Mouse (Mus musculus): ENCODE measurements around the gene Slc36a4. TPM values are rescaled to one million over a fixed set of nuclear protein-coding genes. Genes with fewer than 3 reads are reported as not detected.
A peak's percentile ranks its signal among the peaks of the same experiment; 100 is the strongest.

Gene Slc36a4
- total RNA-seq (2021), result 28.1 and 33.3 TPM in 2 replicates
- long read RNA-seq, experiment 1, full-length matches to known transcripts, result 8 of 14 reads
- long read RNA-seq, experiment 1, partial matches to known transcripts, result 0 of 14 reads
- long read RNA-seq, experiment 1, other reads (novel, unspliced or antisense), result 6 of 14 reads
- long read RNA-seq, experiment 2, full-length matches to known transcripts, result 5 of 5 reads
- long read RNA-seq, experiment 2, partial matches to known transcripts, result 0 of 5 reads
- long read RNA-seq, experiment 2, other reads (novel, unspliced or antisense), result 0 of 5 reads

GRCm38 (mm10) chr9:15709599-15710381, at the start of gene Slc36a4:
Slc36a4 (plus strand) TSS chr9:15709738.
- peak; percentile 90 for DNase-seq

DNA sequence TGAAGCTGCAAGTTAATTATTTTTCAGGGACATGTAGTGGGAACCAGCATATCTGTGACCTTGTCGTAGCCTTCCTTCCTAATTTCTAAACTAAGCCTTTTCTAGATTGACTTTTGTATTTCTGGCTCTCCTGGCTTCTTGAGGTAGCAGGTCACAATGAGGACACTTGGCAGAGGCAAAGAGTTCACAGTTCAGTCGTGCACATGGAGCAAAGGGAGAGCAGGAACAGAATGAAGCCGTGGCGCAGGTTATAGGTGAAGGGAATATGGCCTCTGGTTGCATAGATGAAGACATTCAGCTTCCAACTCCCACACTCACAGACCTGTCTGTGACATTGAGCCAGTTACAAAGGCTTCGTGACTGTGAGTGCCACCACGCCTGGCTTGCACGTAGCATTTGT, 44.9 kb upstream of the Slc36a4 start:
- DNase-seq, result no peak

GRCm38 (mm10) chr9:15669452-15669851, 40.1 kb upstream of the Slc36a4 start:
- no peak for DNase-seq

DNA sequence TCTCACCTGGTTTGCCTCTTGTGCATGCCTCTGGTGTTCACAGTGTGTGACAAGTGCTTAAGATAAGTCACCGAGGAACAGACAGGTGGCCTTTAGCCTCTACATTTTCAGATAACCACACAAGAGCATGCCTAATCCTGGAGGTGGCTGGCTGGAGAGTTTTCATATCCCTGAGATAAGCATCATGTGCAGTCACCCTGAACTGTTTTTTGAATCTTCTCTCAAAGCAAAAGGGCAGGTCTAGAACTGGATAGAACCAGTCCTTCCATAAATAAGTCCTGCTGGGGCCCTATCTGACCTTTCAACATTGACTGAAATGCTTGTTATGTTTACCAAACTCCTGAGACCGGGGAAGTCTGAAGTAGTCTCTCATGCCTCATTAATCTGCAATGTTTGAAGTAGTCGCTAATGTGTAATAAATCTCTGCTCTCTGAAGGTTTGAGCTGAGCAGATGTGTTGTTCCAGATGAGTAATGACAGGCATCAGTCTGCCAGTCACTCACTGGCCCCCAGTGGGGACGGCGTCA, 39.5 kb upstream of the Slc36a4 start:
- no peak for DNase-seq

- DNase-seq, result no peak
These were observed 37.3 kb upstream of the Slc36a4 start for GRCm38 (mm10) chr9:15672251-15672650.

DNA sequence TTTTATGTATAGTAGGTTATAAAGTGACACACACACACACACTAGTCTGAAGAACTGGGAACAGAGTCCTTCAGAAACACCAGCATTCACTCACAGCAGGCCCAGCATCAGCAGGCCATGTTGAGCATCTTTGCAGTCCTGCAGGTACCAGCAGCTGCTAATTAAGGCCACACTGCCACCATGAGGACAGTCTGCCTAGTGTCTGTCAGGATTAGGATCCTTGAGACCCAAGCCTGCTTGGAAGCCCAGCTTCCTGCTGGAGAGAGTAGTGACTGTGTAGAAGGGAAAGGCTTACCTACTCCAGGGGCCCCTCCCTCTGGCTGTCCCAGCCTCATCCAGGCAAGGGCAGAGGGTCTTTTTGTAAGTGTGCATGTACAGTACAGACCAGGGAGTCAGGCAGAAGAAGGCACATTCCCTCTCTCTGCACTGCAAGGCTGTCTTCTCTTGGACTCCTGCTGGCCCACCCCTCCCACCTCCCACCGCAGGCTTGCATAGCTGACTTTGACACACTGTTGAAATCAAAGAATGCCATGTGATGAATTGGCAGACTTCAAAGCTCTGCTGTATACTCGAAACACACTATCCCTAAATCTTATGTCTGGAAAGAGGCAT, 27.6 kb upstream of the Slc36a4 start:
- DNase-seq, result peak; percentile 87

DNA sequence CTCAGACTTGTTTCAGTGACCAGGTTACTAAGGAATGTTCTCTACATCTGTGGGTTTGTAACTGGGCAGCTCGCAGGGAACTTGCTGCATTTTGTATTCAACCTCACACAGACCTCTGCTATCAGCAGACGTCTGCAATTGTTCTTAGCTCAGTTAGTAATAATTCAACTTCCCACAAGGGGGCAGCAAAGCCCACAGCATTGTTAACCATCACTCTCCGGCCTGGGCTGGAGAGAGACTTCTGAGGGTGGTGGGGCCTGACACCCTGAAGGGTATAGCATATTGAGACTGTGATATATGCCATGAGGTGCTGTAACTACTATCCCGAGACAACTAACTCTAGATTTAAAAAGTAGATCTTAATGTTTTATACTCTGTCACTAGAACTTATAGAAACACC, 24.3 kb upstream of the Slc36a4 start:
- DNase-seq, result peak; percentile 80

- no peak for DNase-seq
These were observed 22.2 kb upstream of the Slc36a4 start for GRCm38 (mm10) chr9:15687358-15687757.

GRCm38 (mm10) chr9:15693847-15694246, 15.7 kb upstream of the Slc36a4 start:
- DNase-seq, result no peak

DNA sequence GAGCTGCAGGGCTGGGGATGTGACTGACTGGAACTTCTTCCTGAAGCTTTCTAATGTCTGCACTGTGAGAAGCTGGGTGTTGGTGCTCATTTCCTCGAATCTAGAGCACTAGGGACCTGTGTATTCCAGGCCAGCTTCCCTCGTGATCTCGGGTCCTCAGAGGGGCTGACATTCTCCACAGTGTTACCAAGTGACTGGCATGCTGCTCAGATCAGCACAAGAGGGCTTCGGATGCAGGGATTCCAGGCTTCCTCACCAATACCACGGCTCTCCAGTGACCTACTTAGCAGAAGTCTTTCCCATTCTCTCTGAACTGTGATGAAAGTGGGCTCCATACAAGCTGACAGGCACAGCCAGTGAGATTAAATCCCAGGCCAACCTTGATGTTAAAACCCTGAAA, 14.5 kb upstream of the Slc36a4 start:
- no peak for DNase-seq

DNA sequence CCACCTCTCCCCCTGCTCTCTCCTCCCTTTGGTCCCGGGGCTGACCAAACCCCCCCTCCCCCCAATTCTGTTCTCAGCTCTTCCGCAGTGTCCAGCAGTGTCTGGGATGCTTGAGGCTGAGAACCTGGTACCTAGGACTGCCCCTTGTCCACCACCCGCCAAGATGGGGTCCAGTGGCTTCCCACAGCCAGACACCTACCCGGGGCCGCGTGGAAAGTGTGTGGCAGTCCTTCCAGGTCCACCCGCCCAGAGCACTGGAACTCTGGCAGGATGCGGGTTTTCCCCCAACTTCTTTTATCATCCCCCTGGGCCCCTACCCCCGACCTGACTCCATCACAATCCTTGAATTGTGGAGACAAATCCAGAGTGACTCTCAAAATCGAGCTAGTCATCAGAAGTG, 3.8 kb upstream of the Slc36a4 start:
- DNase-seq, result no peak

DNA sequence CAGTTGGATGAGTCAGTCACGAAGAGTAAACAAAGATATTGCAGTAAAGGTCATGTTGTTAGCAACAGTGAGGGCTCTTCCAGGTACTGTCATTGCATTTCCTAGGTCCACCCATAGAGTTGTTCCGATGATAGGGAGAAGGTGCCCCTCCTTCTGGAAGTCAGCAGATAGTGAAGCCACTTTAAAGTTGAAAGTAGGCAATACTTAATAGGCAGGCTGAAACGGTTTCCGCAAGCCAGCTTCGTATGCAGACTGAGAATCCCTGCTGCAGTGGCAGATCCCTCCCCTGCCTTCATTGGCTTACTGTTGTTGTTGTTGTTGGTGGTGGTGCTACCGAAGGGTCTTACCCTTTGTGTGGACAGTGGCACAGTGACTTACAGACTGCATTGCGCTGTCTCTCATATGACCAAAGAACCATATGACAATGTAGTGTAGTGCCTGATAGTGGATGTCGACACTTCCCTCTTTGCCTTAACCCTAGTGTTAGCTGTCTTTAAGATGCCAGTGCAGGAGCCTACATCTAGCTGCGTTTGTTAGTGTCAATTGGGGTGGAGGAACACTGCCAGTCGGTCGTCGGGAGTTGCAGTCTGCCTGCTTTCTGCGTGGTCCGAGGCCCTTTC, 449 bp upstream of the Slc36a4 start:
- peak; percentile 27 for DNase-seq

GRCm38 (mm10) chr9:15710821-15711565, 1.5 kb downstream of the Slc36a4 start:
- no peak for DNase-seq

DNA sequence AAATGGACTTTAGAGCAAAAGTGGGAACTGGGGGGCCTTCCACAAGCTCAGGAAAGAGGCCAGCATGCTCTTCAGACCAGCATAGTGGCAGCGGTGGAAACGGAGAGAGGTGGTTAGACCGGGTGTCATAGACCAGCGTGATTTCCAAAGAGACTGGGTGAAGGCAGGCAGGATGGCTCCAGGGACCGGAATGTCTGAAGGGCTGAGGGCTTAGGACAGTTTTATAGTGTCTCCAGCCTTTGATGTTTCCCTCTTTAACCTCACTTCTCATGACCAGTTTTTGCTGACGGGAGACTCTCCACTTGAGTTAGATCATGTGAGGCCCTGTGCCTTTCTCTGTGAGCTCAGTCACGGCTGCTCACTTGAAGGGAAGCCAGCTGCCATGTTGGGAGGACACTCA, 2.1 kb downstream of the Slc36a4 start:
- DNase-seq, result no peak

GRCm38 (mm10) chr9:15714792-15715191, 5.3 kb downstream of the Slc36a4 start:
- no peak for DNase-seq

DNA sequence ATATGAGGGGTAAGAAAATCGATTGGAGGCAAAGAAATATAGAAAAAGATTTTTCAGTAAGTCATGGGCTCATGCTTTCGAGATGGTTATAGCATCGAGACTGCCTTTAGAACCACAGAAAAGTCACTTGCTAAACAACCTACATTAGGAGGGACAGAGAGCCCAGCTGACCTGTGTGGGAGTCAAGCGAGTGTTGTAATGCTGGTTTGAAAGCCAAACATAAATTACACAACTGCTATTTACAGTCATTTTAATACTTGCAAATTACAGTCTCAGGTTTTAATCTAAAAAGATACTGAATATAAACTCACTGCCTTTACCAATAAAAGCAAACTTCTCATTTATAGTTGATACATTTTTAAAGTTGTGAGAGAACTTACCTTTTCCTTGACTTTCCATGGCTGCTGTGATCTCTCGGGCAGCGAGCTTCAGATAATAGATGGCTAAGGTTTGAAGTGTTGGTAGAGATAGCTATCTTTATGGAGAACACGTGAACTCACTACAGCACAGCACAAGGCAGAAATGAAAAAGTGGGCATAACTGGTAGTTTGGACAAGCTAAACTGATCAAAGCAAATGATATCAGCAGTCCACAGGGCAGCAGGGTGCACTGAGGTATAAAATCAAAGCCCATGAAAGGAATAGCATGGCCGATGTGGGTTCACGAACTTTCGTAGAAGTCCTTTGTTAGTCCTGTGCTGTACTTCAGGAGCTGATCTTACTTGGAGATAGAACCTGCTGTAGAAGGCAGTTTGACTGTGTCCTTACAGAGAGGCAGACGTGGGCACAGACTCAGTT, 5.9 kb downstream of the Slc36a4 start:
- DNase-seq, result no peak

DNA sequence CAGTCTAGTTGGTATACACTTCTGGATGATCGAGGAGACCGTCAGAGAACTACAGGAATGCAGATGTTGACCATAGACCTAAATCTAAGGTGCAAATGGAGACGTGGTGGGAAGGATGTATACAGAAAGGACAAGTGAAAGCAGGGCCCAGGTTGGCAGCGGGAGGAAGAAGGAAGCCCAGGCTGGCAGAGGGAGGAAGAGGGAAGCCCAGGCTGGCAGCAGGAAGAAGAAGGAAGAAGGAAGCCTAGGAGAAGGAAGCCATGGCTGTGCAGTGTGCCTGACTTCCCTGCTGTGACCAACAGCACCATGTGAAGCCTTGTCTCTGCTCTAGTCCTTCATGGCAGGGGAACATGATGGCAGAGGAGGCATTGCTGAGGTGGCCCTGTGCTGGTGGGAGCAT, 7.8 kb downstream of the Slc36a4 start:
- DNase-seq, result no peak

- no peak for DNase-seq
These were observed 8.8 kb downstream of the Slc36a4 start for GRCm38 (mm10) chr9:15718295-15718694.

DNA sequence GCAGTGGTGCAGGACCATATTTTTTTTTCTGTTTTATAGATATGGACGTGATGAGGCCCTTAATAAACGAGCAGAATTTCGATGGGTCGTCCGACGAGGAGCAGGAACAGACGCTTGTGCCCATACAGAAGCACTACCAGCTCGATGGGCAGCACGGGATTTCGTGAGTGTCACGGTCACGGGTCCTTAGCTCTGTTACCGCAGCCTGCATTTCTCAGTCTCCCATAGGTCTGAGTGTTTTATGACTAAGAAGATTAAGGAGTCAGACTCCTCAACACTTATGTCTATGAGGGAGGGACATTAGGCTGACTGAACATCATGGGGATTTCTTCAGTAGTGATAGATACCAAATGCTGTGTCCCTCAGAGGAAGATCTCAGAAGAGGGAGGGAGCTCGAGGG, 10.1 kb downstream of the Slc36a4 start:
- no peak for DNase-seq

DNA sequence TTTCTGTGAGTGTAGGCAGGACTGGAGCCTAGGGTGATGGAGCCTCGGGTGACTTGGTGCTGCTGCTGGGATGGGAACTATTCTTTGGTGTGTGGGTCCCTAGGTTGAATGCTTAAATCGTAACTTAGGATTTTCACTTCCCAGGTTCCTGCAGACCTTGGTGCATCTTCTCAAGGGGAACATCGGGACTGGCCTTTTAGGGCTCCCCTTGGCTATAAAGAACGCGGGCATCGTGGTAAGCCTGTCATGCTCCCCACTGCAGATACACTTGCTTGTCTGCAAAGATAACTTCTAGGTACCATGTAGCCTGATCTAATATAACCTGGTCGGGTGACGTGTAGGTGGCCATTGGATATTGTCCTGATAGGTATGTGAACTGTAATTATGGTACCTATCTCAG, 11.0 kb downstream of the Slc36a4 start:
- DNase-seq, result no peak

GRCm38 (mm10) chr9:15721226-15721833, 11.8 kb downstream of the Slc36a4 start:
- DNase-seq, result no peak

Data from adrenal gland, postnatal 14 days (tissue).